ENCODE assay signal across 26 mouse cellular contexts in genomic region chr9:46788456-46788855, GRCm38 (mm10).
A peak's percentile ranks its signal among the peaks of the same experiment; 100 is the strongest.
DNase-seq lines count a peak whose midpoint lies in the region; ATAC-seq and TF ChIP-seq lines count a peak whose summit lies in the region.
"Had no signal": no experiment of that assay in that cellular context is flagged by ENCODE, and none has a peak within 500 bp of the region (broad histone marks: within the 10 kb centered on the region; RNA-seq: fewer than 3 reads in every experiment).

No protein-coding gene starts in this region.

- H3K27me3 ChIP-seq in lung, postnatal 0 days (replicated peaks; ENCODE audit: insufficient read depth, low read length), result 0 out of 2 replicates have a peak, but pooled peaks cover 2% of the 10 kb centered on the region
- H3K27me3 ChIP-seq: limb, embryonic 12.5 days; midbrain, embryonic 13.5 days had no signal

- ATAC-seq in frontal cortex, adult (ENCODE audit: low TSS enrichment), result peak; percentile 89
- no peak for ATAC-seq in lung, postnatal 0 days
- ATAC-seq: forebrain, embryonic 16.5 days; inflammation-experienced regulatory T-cells, adult 6 months; liver, postnatal 0 days; midbrain, embryonic 13.5 days had no signal

- TF ChIP-seq CTCF in left cerebral cortex, adult 2 months (IDR thresholded peaks at IDR 0.05), result no peak
- TF ChIP-seq CTCF in cortical plate, adult 2 months (IDR thresholded peaks at IDR 0.05; ENCODE audit: extremely low read depth, insufficient read depth, low read length), result no peak
- TF ChIP-seq CTCF in lung, postnatal 0 days (IDR thresholded peaks at IDR 0.05), result no peak

- H3K9ac ChIP-seq in lung, postnatal 0 days (replicated peaks; ENCODE audit: low read depth), result no peak overlapping the region
- H3K9ac ChIP-seq: hindbrain, embryonic 14.5 days; limb, embryonic 12.5 days; liver, postnatal 0 days; midbrain, embryonic 13.5 days had no signal

- 86% methylated on average over 5 of the region's 5 CpGs for WGBS in lung, postnatal 0 days

- H3K4me2 ChIP-seq in lung, postnatal 0 days (replicated peaks; ENCODE audit: low read depth, low read length), result no peak overlapping the region
- H3K4me2 ChIP-seq: hindbrain, embryonic 14.5 days; limb, embryonic 12.5 days; liver, embryonic 11.5 days; midbrain, embryonic 13.5 days had no signal

- peaks cover 9% of the 10 kb centered on the region for H3K4me1 ChIP-seq in cortical plate, adult 2 months (ENCODE audit: control insufficient read depth, insufficient read depth, low read length)
- H3K4me1 ChIP-seq in lung, postnatal 0 days (ENCODE audit: insufficient read depth, low read depth, low read length), result no peaks in the 10 kb centered on the region
- H3K4me1 ChIP-seq: heart, embryonic 10.5 days; limb, embryonic 12.5 days; midbrain, embryonic 13.5 days had no signal

- peak overlapping the region; percentile 95 for H3K27ac ChIP-seq in left cerebral cortex, adult 2 months
- H3K27ac ChIP-seq in cortical plate, adult 2 months (ENCODE audit: insufficient read depth, low read length), result peak overlapping the region; percentile 92
- H3K27ac ChIP-seq in lung, postnatal 0 days (ENCODE audit: low read length), result no peak overlapping the region
- H3K27ac ChIP-seq: forebrain, embryonic 10.5 days; gastrocnemius, adult 2 months; heart, embryonic 10.5 days; hindbrain, embryonic 14.5 days; kidney, postnatal 0 days; limb, embryonic 12.5 days; midbrain, embryonic 13.5 days; stomach, postnatal 0 days had no signal

- intact Hi-C loops in left cerebral cortex, adult 2 months (cut with DNase I), result loop anchor here (10.0 kb wide), 1 partner anchor 154 kb away; no protein-coding TSS in a partner anchor
- intact Hi-C loops in left cerebral cortex, postnatal 4 days (cut with DNase I), result no loop called here

- no peak for TF ChIP-seq EP300 in lung, postnatal 0 days (IDR thresholded peaks at IDR 0.05)

- peak; percentile 75 for TF ChIP-seq POLR2A in cortical plate, adult 2 months (IDR thresholded peaks at IDR 0.05; ENCODE audit: extremely low read depth, insufficient read depth, low read length)

- H3K36me3 ChIP-seq in lung, postnatal 0 days (ENCODE audit: insufficient read depth, low read length), result no peaks in the 10 kb centered on the region
- H3K36me3 ChIP-seq: forebrain, embryonic 10.5 days; heart, embryonic 10.5 days; limb, embryonic 12.5 days; midbrain, embryonic 13.5 days had no signal

- H3K4me3 ChIP-seq in left cerebral cortex, adult 2 months, result no peak overlapping the region
- no peak overlapping the region for H3K4me3 ChIP-seq in cortical plate, adult 2 months (ENCODE audit: insufficient read depth, low read length)
- H3K4me3 ChIP-seq in lung, postnatal 0 days (ENCODE audit: low read depth, low read length), result no peak overlapping the region
- H3K4me3 ChIP-seq: forebrain, embryonic 10.5 days; gastrocnemius, adult 2 months; heart, embryonic 10.5 days; limb, embryonic 12.5 days; midbrain, embryonic 13.5 days had no signal

- H3K9me3 ChIP-seq in lung, postnatal 0 days (ENCODE audit: low read length), result no peaks in the 10 kb centered on the region
- H3K9me3 ChIP-seq: forebrain, embryonic 10.5 days; heart, embryonic 10.5 days; limb, embryonic 12.5 days; midbrain, embryonic 13.5 days had no signal

- DNase-seq in frontal cortex, postnatal 10 days (ENCODE audit: low spot score in 2 of 2), result no peak
- DNase-seq in left cerebral cortex, adult 2 months (ENCODE audit: extremely low spot score in 1 of 2, low spot score in 2 of 2), result peak; percentile 41 to 52
- no peak for DNase-seq in left cerebral cortex, postnatal 4 days
- DNase-seq in right cerebral cortex, adult 2 months (ENCODE audit: low spot score in 2 of 2), result peak; percentile 68
- DNase-seq in thymus, postnatal 36 days, result no peak
- no peak for DNase-seq in lung, postnatal 0 days (ENCODE audit: low spot score)
- DNase-seq: adrenal gland, postnatal 25 days; cerebellum, adult 11 months; cerebellum, adult 9-11 months; gastrocnemius, adult 2 months; kidney, adult 2 months; liver, postnatal 0 days; lung, postnatal 10 days; thymus, postnatal 14 days had no signal

Comparison
In these comparisons a context has a peak if more than half of its experiments do, and no peak if none do; other contexts are left out.
1. DNase-seq: peak in left cerebral cortex, adult 2 months (2 of 2) and right cerebral cortex, adult 2 months (2 of 2); none in frontal cortex, postnatal 10 days (0 of 2), left cerebral cortex, postnatal 4 days (single experiment), thymus, postnatal 36 days (0 of 2) and lung, postnatal 0 days (single experiment).